Mouse (Mus musculus) central nervous system, embryonic 18 days (tissue): Measurements from ENCODE around the gene Akr7a5. TPM values are rescaled to one million over a fixed set of nuclear protein-coding genes. Genes with fewer than 3 reads are reported as not detected.

ENCODE experiments used
- polyA plus RNA-seq: library from polyadenylated mRNA; depleted of rRNA; stranded (reverse); fragments of >200 nt; gene quantifications from 2 replicates; pipeline ENCODE4 v1.2.3, GENCODE M21; 2012; rRNA removed

Akr7a5 gene
- 12.2 and 12.5 TPM in 2 replicates for polyA plus RNA-seq

GRCm38 (mm10) chr4:139310171-139310898 lies at the start of gene Akr7a5, which contains the start of gene Pqlc2:
Gene Akr7a5 (plus strand): TSS chr4:139310744.
Gene Pqlc2 (minus strand): TSS chr4:139310708.

GRCm38 (mm10) chr4:139351931-139352711 lies 41.6 kb downstream of the Akr7a5 start, which contains the start of the genes Mrto4, Emc1 and Ubr4:
Gene Mrto4 (minus strand): TSS chr4:139352576.
Gene Emc1 (plus strand): TSS chr4:139352587.
Gene Ubr4 (plus strand): TSS chr4:139352609.

Other genes starting within 250 kb of the Akr7a5 start
- 3.9 and 4.5 TPM in 2 replicates for gene Htr6, start 235.2 kb upstream of the Akr7a5 start, polyA plus RNA-seq
- 32.1 and 34.1 TPM in 2 replicates for gene Nbl1, start 217.8 kb upstream of the Akr7a5 start, polyA plus RNA-seq
- 180 and 183 TPM in 2 replicates for gene Minos1, start 179.6 kb upstream of the Akr7a5 start, polyA plus RNA-seq
- 154 and 170 TPM in 2 replicates for gene Capzb, start 117.8 kb upstream of the Akr7a5 start, polyA plus RNA-seq
- 20.0 and 20.4 TPM in 2 replicates for gene Pqlc2, start within 50 bp of the Akr7a5 start, polyA plus RNA-seq
- 55.8 and 64.6 TPM in 2 replicates for gene Mrto4, start 41.8 kb downstream of the Akr7a5 start, polyA plus RNA-seq
- gene Emc1, start 41.8 kb downstream of the Akr7a5 start, polyA plus RNA-seq: 58.3 and 62.0 TPM in 2 replicates
- 186 and 187 TPM in 2 replicates for gene Ubr4, start 41.9 kb downstream of the Akr7a5 start, polyA plus RNA-seq
- gene Iffo2, start 219.8 kb downstream of the Akr7a5 start, polyA plus RNA-seq: 9.9 and 10.6 TPM in 2 replicates